Mouse (Mus musculus) left cerebral cortex, postnatal 4 days (tissue): ENCODE measurements around the gene H2afj. TPM values are rescaled to one million over a fixed set of nuclear protein-coding genes. Genes with fewer than 3 reads are reported as not detected.
A peak's percentile ranks its signal among the peaks of the same experiment; 100 is the strongest.

Experiments used
- DNase-seq: peaks from one replicate; pipeline ENCODE4 v3.0.0-alpha.2; 2022
- intact Hi-C: fragments of 180-260 bp; cut with DNase I; formaldehyde crosslinking; loops from one replicate; pipeline ENCODE4 v1.15.1; 2025
- microRNA-seq: library from miRNA; unstranded; fragments of <30 nt; microRNA quantifications from one replicate; pipeline ENCODE4 v1.2.0, GENCODE M21; 2022
- total RNA-seq, 2 experiments: library from RNA; stranded (reverse); gene quantifications; 2 replicates each; pipeline ENCODE4 v1.2.3; 2021

The H2afj gene
- total RNA-seq, 2 experiments from 2014 or later: 49.9 to 51.7 TPM

- no peak for DNase-seq
- intact Hi-C loops: no loop called here
Observed at GRCm38 (mm10) chr6:136844903-136845302, 36.9 kb downstream of the H2afj start.

DNA sequence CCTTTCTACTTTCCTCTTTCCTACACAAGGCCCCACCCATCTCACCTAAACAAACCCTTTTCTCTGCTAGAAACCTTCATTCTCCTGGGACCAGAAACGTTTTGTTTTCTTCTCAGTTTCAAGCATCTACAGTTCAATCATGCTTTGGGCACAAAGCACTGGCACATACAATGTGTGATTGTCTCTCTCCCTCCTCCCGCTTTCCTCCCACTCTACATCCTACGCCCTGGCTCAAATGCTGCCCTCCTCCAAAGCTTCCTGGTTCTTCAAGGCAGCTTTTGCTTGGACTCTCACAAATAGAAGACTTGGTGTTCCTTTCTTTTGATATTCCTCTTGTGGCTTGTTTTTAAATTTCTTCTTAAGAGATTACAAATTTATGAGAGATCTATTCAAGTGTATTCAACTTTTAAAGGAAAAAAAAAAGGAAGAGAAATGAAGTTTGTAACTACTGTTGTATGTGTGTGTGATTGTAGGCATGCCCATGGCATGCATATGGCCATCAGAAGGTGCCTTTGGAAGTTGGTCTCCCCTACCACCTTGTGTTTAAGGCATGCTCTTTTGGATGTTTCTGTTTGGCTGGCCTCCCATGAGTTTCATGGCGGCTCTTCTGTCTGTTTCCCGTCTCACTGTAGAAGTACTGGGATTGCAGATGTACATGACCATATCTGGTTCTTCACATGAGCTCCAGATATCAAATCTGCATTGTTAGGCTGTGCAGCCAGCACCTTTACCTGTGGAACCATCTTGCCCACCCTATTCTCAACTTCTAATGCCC is 37.8 kb downstream of the H2afj start:
- DNase-seq: no peak
- intact Hi-C loops: no loop called here

GRCm38 (mm10) chr6:136847267-136847666 is 39.2 kb downstream of the H2afj start:
- DNase-seq: no peak
- intact Hi-C loops: no loop called here

DNA sequence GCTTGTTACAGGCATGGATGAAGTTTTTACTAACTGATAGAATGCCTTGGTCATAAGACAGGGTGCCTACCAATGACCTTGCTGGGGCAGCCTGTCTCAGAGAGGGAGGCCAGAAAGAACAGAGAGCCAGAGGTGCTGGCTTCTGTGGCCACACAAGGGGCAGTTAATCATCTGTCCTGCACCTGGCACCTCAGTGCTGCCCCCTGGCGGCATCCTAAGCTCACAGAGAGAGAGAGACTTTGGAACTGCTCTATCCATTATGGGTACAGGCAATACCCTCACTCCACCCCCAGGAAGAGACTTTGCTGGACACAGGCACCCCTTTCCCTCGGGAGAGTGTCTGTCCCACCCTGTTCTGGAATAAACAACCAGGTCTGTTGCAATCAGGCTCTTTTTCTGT is 39.7 kb downstream of the H2afj start:
- DNase-seq: peak; percentile 30
- intact Hi-C loops: no loop called here

DNA sequence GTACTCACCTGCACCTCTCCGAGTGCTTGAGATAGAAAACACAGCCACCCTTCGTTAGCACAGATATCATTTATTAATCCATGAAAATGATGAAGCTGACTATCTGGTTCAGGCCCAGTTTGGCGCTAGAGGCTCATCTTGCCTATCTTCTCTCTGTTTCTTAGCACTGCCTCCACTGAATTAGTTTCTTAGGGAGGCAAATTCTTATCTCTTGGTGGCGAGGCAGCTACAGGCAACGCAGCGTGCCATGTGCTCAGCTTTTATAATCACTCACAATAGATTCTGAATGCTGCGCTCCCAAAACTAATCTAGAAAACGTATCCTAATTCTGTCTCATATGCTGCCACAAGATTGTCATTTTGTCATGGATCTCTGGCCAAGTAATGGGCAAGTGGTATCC is 40.4 kb downstream of the H2afj start:
- DNase-seq: no peak
- intact Hi-C loops: no loop called here

GRCm38 (mm10) chr6:136848971-136849370 is 40.9 kb downstream of the H2afj start:
- DNase-seq: no peak
- intact Hi-C loops: no loop called here

DNA sequence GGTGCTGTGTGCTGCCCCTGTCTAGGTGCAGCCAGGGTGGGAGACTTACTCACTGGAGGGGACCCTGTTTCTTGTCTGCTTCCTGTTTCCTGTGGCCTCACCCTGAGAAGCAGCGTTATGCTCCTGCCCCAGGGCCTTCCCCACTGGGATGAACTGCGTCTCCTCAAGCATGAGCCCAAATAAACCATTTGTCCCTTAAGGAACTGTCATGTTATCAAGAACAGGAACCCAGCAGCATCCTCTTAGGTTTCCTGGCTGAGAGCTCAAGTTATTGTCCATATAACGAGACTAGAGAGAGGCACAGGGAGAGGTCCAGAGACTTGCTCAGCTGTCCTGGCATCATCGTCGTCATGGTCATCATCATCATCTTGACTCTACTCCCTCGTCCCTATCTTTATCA is 42.2 kb downstream of the H2afj start:
- intact Hi-C loops: no loop called here
- no peak for DNase-seq

DNA sequence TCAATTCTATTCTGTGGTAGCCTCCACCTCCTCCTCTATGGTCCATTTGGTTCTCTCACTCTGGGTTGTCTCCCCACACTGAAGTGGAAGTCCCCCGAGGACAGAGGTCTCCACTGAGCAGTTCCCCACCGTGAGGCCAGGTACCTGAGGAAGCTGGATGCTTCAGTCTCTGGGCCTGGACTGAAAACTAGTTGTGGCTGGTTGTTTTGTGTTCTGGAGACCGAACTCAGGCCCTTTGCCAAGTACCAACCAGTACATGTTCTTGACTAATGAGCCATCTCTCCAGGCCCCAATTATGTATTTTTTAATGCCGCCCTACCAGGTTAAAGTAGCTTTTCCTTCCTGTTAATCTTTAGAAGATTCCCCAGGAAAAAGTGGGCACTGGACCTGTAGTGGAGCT is 44.3 kb downstream of the H2afj start:
- intact Hi-C loops: no loop called here
- no peak for DNase-seq

GRCm38 (mm10) chr6:136852762-136853161 is 44.7 kb downstream of the H2afj start:
- no peak for DNase-seq
- intact Hi-C loops: no loop called here

- intact Hi-C loops: no loop called here
- DNase-seq: no peak
Observed at GRCm38 (mm10) chr6:136854361-136854781, 46.3 kb downstream of the H2afj start.

DNA sequence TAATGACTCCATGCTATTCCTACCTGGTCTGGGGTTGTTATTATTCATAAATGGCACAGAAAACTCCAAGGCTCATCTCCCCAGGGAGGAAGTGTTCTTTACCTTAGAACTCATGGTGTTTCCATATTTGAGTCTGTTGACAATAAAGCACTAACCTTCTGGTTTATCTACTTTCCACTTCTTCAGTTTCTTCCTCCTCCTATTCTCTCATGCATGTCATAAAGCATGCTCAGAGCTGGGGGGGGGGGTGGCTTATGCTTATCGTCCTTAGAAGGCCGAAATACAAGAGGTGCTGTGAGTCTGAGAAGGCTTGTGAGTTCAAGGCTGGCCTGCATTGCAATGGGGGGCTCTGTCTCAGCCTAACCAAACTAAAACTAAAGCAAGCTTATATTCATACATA is 47.1 kb downstream of the H2afj start:
- intact Hi-C loops: no loop called here
- no peak for DNase-seq

- DNase-seq: no peak
- intact Hi-C loops: no loop called here
Observed at GRCm38 (mm10) chr6:136856071-136856636, 48.1 kb downstream of the H2afj start.

DNA sequence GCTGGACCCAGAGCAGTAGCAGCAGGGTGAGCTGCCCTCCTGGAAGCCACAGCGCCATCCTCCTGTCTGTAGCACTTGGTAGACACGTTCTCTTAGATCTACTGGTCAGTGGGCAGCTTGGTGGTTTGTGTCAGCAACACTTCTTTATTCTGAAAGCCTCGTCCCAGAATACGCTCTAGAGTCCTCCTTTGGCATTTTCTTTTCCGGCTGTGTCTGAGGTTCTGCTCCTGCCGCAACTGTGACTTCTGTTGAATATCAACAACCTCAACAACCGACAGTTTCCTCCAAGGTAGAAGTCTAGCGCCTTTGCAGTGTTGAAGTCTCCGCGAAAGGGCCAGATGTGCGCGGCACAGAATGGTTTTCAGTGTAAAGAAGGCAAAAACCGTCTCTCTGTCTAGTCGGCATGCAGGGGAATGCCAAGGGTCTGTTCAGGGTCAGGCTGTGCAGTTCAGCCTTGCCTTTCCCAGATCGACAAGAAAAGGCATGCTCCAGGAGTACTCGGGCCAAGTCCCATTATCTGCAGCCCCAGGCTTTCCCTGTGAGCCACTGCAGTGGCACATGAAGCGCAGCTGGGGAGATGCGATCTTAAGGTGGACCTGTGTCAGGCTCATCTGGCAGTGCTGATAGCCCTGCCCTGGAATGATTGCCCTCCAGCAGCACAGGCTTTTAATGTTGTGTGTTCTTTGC is 49.3 kb downstream of the H2afj start, which contains the start of gene Art4:
TSS of gene Art4 (minus strand) at position 548 of the 687 bp plus-strand sequence.
- intact Hi-C loops: no loop called here
- no peak for DNase-seq

DNA sequence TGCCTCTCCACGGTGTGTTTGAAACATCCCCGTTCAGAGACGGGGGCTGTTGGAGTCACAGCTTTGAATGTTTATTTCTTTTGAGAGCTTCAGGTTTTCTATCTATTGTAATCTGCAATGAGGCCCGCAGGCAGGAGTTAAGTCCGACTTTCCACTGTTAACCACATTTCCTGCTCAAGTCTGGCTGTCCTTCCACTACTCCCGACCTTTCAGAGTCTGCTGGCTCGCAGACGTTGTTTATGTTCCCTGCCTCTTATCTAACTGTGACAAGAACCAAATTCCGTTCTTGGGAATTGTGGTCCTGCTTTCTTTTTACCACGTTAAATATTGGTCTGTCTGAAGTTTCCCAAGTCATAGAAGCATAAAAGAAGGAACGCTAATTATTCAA is 49.8 kb downstream of the H2afj start:
- intact Hi-C loops: no loop called here
- no peak for DNase-seq

DNA sequence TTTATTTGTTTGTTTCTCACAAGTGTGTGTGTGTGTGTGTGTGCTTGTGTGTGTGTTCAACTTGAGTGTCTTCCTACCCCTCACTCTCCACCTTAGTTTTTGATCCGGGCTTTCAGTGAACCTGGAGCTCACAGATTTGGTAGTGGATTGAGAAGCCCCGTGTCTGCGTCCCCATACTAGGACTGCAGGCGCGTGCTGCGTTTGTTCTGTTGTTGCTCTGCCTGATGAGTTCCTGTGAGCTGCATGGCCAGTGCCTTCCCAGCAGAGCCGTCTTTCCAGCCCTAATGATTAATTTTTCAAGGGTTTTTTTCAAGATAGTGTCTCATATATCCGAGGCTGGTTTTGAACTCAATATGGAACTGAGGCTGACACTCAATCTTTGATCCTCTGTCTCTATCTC is 50.4 kb downstream of the H2afj start:
- intact Hi-C loops: no loop called here
- DNase-seq: no peak

Small RNA genes lying within 50 kb of the gene (microRNA-seq; reads per million reads assigned to microRNA genes)
- gene Gm44364: not detected

Other genes starting within 250 kb of the H2afj start
- gene Plbd1, start 146.3 kb upstream of the H2afj start, total RNA-seq: under 1 TPM; 0.16 to 0.24 TPM
- gene Gucy2c, start 26.5 kb upstream of the H2afj start, total RNA-seq: under 1 TPM; 0.14 to 0.22 TPM
- 10 to 100 TPM; 21.6 to 22.7 TPM for gene Hist4h4, start 3.8 kb upstream of the H2afj start, total RNA-seq
- 1 to 10 TPM; 2.0 to 2.6 TPM for gene BC049715, start 19.4 kb downstream of the H2afj start, total RNA-seq
- 100 to 1,000 TPM in 1 of 2 experiments, 10 to 100 TPM in 1; 97.6 to 104 TPM for gene Wbp11, start 20.0 kb downstream of the H2afj start, total RNA-seq
- 1 to 10 TPM; 2.3 to 3.2 TPM for gene Smco3, start 27.2 kb downstream of the H2afj start, total RNA-seq
- gene Art4, start 49.5 kb downstream of the H2afj start, total RNA-seq: not detected
- 10 to 100 TPM; 16.3 to 19.2 TPM for gene Mgp, start 67.6 kb downstream of the H2afj start, total RNA-seq
- under 1 TPM; 0.56 to 0.64 TPM for gene Erp27, start 113.9 kb downstream of the H2afj start, total RNA-seq
- gene Pde6h, start 115.6 kb downstream of the H2afj start, total RNA-seq: 1 to 10 TPM in 1 of 2 experiments, under 1 TPM in 1; 0.50 to 1.0 TPM
- gene Arhgdib, start 133.7 kb downstream of the H2afj start, total RNA-seq: 10 to 100 TPM; 24.4 to 28.9 TPM